Mouse (Mus musculus): ENCODE measurements at regions not wholly inside any gene's neighbourhood (a gene's known extent, or its start where the extent isn't known, plus 50 kb on each side); places are given as distances from the start of the nearest gene placed in this dataset.
A peak's percentile ranks its signal among the peaks of the same experiment; 100 is the strongest.

- 89% methylated on average over 2 of the region's 2 CpGs for WGBS
- Histone ChIP-seq H3K4me2 (ENCODE audit: low read depth, low read length, poor library complexity, severe bottlenecking) (no peak overlapping the region), H3K27ac (ENCODE audit: low read depth, low read length) (no peak overlapping the region), H3K4me1 (ENCODE audit: insufficient read depth, low read length) (no peaks in the 10 kb centered on the region), H3K36me3 (ENCODE audit: insufficient read depth, low read length) (no peaks in the 10 kb centered on the region), H3K9ac (replicated peaks; ENCODE audit: low read length, poor library complexity, severe bottlenecking) (no peak overlapping the region), H3K27me3 (ENCODE audit: insufficient read depth, low read length) (no peaks in the 10 kb centered on the region), H3K9me3 (ENCODE audit: low read length) (no peaks in the 10 kb centered on the region), H3K4me3 (ENCODE audit: low read depth, low read length) (no peak overlapping the region)
- ATAC-seq (ENCODE audit: low FRiP score) (no peak), DNase-seq (ENCODE audit: low spot score) (no peak)
- no peak for TF ChIP-seq CTCF (IDR thresholded peaks at IDR 0.05)
Observed at GRCm38 (mm10) chr12:97501441-97501840, 757.8 kb downstream of the Galc start.

DNA sequence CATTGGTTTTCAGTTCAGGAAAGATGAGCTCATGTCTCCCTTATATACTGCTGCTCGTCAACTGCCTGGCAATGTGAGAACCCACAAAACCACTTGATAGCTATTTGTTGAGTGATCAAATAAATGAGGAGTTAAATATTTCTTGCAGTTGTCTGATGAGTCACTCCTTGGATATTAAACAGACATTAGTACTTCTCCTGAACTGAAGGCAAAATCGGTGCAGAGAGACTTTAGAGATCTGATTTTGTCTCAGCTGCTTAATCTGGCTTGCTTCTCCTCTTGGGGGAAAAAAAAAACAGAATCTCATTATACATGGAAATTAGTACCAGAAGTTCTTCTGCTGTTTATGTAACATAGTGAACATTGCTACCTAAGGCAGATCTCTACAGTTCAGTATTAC, 775.7 kb downstream of the Galc start:
- no peak for ATAC-seq (ENCODE audit: low FRiP score)
- no peak overlapping the region for H3K4me2 ChIP-seq (ENCODE audit: low read depth, low read length, poor library complexity, severe bottlenecking)
- no peak overlapping the region for H3K4me3 ChIP-seq (ENCODE audit: low read depth, low read length)
- H3K36me3 ChIP-seq (ENCODE audit: insufficient read depth, low read length) = no peaks in the 10 kb centered on the region
- no peaks in the 10 kb centered on the region for H3K9me3 ChIP-seq (ENCODE audit: low read length)
- no peaks in the 10 kb centered on the region for H3K4me1 ChIP-seq (ENCODE audit: insufficient read depth, low read length)
- WGBS = 54% methylated on average over 2 of the region's 2 CpGs
- no peak overlapping the region for H3K27ac ChIP-seq (ENCODE audit: low read depth, low read length)
- no peaks in the 10 kb centered on the region for H3K27me3 ChIP-seq (ENCODE audit: insufficient read depth, low read length)
- no peak for TF ChIP-seq CTCF (IDR thresholded peaks at IDR 0.05)
- no peak overlapping the region for H3K9ac ChIP-seq (replicated peaks; ENCODE audit: low read length, poor library complexity, severe bottlenecking)
- no peak for DNase-seq (ENCODE audit: low spot score)

- H3K27ac ChIP-seq (ENCODE audit: low read depth, low read length) = no peak overlapping the region
- no peaks in the 10 kb centered on the region for H3K27me3 ChIP-seq (ENCODE audit: insufficient read depth, low read length)
- H3K9ac ChIP-seq (replicated peaks; ENCODE audit: low read length, poor library complexity, severe bottlenecking) = no peak overlapping the region
- no peaks in the 10 kb centered on the region for H3K36me3 ChIP-seq (ENCODE audit: insufficient read depth, low read length)
- H3K9me3 ChIP-seq (ENCODE audit: low read length) = no peaks in the 10 kb centered on the region
- 21% methylated on average over 11 of the region's 11 CpGs for WGBS
- no peak overlapping the region for H3K4me3 ChIP-seq (ENCODE audit: low read depth, low read length)
- TF ChIP-seq CTCF (IDR thresholded peaks at IDR 0.05) = no peak
- 0 out of 2 replicates have a peak, but pooled peaks cover 2% of the 10 kb centered on the region for H3K4me1 ChIP-seq (ENCODE audit: insufficient read depth, low read length)
- DNase-seq (ENCODE audit: low spot score) = peak; percentile 8
- H3K4me2 ChIP-seq (ENCODE audit: low read depth, low read length, poor library complexity, severe bottlenecking) = no peak overlapping the region
- no peak for ATAC-seq (ENCODE audit: low FRiP score)
Observed at GRCm38 (mm10) chr12:97476466-97477250, 782.6 kb downstream of the Galc start.

- H3K27me3 ChIP-seq (ENCODE audit: insufficient read depth, low read length) = no peaks in the 10 kb centered on the region
- 43% methylated on average over 2 of the region's 2 CpGs for WGBS
- no peak for TF ChIP-seq CTCF (IDR thresholded peaks at IDR 0.05)
- H3K36me3 ChIP-seq (ENCODE audit: insufficient read depth, low read length) = no peaks in the 10 kb centered on the region
- no peak overlapping the region for H3K4me3 ChIP-seq (ENCODE audit: low read depth, low read length)
- H3K4me1 ChIP-seq (ENCODE audit: insufficient read depth, low read length) = 0 out of 2 replicates have a peak, but pooled peaks cover 2% of the 10 kb centered on the region
- H3K27ac ChIP-seq (ENCODE audit: low read depth, low read length) = no peak overlapping the region
- no peak overlapping the region for H3K9ac ChIP-seq (replicated peaks; ENCODE audit: low read length, poor library complexity, severe bottlenecking)
- H3K4me2 ChIP-seq (ENCODE audit: low read depth, low read length, poor library complexity, severe bottlenecking) = no peak overlapping the region
- H3K9me3 ChIP-seq (ENCODE audit: low read length) = no peaks in the 10 kb centered on the region
- ATAC-seq (ENCODE audit: low FRiP score) = no peak
- DNase-seq (ENCODE audit: low spot score) = no peak
Observed at GRCm38 (mm10) chr12:97475751-97476150, 783.5 kb downstream of the Galc start.

GRCm38 (mm10) chr12:97469183-97469582, 790.1 kb downstream of the Galc start:
- no peak for ATAC-seq (ENCODE audit: low FRiP score)
- TF ChIP-seq CTCF (IDR thresholded peaks at IDR 0.05) = no peak
- no peak overlapping the region for H3K27ac ChIP-seq (ENCODE audit: low read depth, low read length)
- no peak for DNase-seq (ENCODE audit: low spot score)
- H3K9me3 ChIP-seq (ENCODE audit: low read length) = no peaks in the 10 kb centered on the region
- no peaks in the 10 kb centered on the region for H3K27me3 ChIP-seq (ENCODE audit: insufficient read depth, low read length)
- no peak overlapping the region for H3K4me3 ChIP-seq (ENCODE audit: low read depth, low read length)
- no peaks in the 10 kb centered on the region for H3K36me3 ChIP-seq (ENCODE audit: insufficient read depth, low read length)
- H3K4me2 ChIP-seq (ENCODE audit: low read depth, low read length, poor library complexity, severe bottlenecking) = no peak overlapping the region
- 70% methylated on average over 3 of the region's 3 CpGs for WGBS
- H3K4me1 ChIP-seq (ENCODE audit: insufficient read depth, low read length) = no peaks in the 10 kb centered on the region
- no peak overlapping the region for H3K9ac ChIP-seq (replicated peaks; ENCODE audit: low read length, poor library complexity, severe bottlenecking)

GRCm38 (mm10) chr12:97436141-97436540, 823.1 kb downstream of the Galc start:
- 54% methylated on average over 3 of the region's 3 CpGs for WGBS

More at GRCm38 (mm10) chr12:97436141-97436540, 823.1 kb downstream of the Galc start:
- no peak for TF ChIP-seq CTCF (IDR thresholded peaks at IDR 0.05)
- no peaks in the 10 kb centered on the region for H3K36me3 ChIP-seq (ENCODE audit: insufficient read depth, low read length)
- H3K4me3 ChIP-seq (ENCODE audit: low read depth, low read length) = no peak overlapping the region
- H3K4me2 ChIP-seq (ENCODE audit: low read depth, low read length, poor library complexity, severe bottlenecking) = no peak overlapping the region
- H3K9me3 ChIP-seq (ENCODE audit: low read length) = no peaks in the 10 kb centered on the region
- no peak overlapping the region for H3K9ac ChIP-seq (replicated peaks; ENCODE audit: low read length, poor library complexity, severe bottlenecking)
- ATAC-seq (ENCODE audit: low FRiP score) = no peak
- no peak for DNase-seq (ENCODE audit: low spot score)
- H3K27me3 ChIP-seq (ENCODE audit: insufficient read depth, low read length) = no peaks in the 10 kb centered on the region
- H3K27ac ChIP-seq (ENCODE audit: low read depth, low read length) = no peak overlapping the region
- H3K4me1 ChIP-seq (ENCODE audit: insufficient read depth, low read length) = no peaks in the 10 kb centered on the region
